Mouse (Mus musculus): Measurements from ENCODE around the gene Shank2.

The Shank2 gene

DNA sequence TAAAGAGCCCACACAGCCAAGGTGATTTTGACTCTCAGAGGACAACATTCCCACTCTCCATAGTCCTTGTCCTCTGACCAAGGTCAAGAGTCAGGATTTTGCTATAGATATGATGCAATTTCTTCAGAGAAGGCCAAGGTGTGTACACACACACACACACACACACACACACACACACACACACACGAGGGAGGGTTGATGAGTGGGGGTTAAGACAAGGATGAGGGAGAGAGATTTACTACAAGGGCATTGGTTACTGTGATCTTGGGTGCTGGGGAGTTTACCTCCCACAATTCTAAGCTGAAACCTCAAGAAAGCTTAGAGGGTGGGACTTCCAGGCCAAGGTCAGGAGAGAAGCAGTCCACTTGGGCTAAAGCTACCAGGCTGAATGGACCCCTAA lies 104.2 kb downstream of the Shank2 start:
- peak; percentile 6 for DNase-seq (ENCODE audit: low read depth, low spot score)

DNA sequence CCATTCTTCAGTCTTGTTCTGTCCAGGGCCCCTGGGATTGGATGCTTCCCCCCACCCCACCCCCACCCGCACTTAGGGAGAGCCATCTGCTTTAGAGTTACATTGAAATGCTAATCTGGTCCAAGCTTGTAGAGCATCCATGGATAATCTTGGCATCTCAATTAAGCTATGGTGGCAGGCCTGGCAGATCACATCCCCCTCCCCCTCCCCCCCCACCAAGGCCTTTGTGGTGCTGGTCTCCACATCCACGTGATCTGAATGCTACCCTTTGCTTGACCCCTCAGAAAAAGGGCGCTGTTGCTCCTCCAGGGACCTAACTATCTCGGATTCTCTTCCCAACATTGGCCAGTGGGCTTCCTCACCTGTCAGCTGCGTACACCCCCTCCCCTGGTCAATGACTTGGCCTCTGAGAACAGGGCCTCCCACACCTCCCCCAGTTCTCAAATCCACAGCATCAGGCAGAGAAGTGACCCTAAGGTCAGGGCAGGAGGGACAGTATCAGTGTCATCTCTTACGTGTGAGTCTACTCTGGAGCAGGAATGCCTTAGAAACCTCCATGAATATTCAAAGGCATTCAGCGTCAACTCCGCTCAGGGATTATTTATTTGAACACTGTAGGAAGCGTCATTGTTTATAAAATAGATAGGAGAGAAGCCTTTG lies 104.8 kb downstream of the Shank2 start:
- DNase-seq (ENCODE audit: low read depth, low spot score), result peak; percentile 58

DNA sequence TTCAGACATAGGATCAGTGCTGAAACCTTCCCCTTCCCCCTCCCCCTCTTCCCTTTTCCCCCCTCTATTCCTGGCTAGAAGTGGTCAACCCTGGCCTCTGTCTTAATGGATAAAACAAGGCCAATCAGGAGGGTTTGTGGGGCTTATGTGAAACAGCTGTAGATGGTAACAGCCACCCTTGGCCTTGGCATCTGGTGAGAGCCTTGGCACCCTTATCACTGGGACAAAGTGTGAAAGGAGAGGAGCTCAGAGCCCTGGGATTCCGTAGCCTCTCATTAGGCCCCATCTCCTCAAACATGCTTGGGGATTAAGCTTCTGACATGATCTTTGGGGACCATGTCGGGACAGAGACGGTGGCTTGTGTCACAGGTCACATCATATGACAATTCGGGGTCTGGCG lies 106.4 kb downstream of the Shank2 start:
- DNase-seq (ENCODE audit: low read depth, low spot score), result no peak

DNA sequence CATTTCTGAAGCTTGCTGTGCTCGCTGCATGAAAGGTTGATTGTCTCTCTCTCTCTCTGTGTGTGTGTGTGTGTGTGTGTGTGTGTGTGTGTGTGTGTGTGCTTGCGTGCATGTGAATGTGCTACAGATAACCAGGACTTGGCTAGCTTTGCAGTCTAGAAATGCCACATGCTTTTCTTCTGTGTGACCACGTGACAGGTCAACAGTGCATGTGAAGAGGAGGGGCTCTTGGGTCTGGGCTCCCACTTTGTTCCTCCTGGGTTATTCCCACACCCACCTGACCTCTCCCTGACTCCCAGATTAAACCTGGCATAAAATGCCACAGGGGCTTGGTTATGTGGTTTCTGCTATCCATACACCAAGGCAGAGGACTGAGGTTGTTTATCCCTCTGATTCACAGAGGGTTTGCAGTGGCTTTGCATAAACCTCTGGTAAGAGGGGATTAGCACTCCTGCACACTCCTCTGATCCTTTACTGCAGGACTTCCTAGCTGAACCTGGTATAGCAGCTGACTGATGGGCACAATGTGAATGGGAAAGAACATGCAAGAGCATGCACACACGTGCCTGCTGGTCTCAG lies 109.4 kb downstream of the Shank2 start:
- no peak for DNase-seq (ENCODE audit: low read depth, low spot score)

DNA sequence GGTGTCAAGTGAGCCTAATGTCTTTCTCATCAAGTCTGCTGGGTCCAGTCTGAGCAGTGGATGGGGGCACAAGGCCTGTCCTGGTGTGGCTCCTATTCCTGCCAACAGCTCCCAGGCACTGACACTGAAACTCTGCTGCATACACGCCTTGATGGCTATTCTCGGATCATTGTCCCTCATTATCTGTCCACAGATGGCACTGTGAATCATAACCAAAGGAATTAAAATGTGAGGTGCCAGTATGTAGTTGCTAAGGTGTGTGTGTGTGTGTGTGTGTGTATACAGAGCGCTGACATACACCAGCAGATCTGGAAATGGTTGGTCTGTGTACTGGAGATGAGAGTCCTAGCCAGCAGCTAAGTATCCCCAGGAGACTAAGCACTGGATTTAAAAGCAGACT lies 110.3 kb downstream of the Shank2 start:
- DNase-seq (ENCODE audit: low read depth, low spot score), result no peak

DNA sequence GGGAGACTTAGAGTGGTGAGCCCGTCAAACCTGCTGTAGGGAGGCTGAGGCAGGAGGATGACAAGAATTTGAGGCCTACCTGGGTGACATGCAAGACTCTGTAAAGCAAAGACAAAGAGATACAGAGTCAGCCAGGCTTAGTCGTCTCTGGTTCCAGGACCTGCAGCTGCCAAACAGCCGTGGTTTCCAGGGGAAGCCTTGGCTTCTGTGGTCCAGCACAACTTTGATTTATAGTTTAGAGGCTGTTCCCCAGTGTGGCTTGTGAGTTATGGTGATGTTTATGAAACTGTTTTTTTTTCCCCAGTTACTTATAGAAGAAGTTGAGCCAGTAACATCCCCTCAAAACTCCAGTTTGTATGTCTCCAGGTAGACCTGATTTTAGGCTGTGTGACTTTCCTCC lies 112.5 kb downstream of the Shank2 start:
- DNase-seq (ENCODE audit: low read depth, low spot score), result no peak

DNA sequence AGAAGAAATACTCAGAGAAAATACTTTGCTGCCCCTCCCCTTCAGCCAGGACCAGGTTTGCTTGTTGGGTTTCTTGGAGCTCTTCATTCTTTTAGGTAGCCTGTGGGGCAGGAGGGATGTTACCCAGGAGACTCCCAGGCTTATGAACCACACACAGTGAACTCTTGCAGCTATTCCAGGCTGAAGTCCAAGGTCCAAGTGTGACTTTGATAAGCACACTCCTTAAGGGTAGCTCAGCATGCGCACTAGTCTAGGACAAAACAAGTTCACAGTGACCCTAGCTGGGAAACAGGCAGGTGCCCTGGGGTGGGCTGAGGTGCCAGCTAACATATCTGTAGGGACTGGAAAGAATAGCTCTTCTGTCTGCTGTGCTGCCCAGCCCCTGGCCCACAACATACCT lies 117.8 kb downstream of the Shank2 start:
- no peak for DNase-seq (ENCODE audit: low read depth, low spot score)

DNA sequence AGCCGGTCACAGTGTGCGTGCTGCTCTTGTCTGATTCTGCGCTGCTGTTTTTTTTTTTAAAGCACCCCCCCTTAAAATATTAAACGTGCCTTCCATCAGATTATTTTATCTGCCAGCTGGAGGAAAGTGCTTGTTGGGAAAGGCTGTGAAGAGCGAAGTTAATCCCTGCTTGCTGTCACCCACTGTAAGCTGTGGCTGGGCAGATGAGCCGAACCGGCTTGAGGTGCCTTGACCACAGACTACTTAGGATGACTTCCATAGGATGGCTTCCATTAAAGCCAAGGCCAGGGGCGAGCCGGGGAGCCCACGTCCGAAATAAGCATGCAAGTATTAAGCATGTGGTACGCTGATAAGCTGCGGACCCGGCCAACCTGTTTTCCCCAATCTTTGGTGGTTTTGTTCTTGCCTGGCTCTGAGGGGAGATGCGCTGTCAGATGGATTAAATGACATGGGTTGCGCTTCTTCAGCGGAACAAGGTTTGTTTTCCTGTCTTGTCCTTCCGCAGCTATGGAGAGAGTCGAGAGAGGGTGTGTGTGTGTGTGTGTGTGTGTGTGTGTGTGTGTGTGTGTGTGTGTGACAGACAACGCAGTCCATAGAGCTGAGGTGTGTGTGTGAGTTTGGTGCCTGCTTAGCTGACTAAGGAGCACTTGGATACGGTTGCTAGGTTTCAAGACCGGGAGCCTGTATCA lies 131.1 kb downstream of the Shank2 start:
- no peak for DNase-seq (ENCODE audit: low read depth, low spot score)

DNA sequence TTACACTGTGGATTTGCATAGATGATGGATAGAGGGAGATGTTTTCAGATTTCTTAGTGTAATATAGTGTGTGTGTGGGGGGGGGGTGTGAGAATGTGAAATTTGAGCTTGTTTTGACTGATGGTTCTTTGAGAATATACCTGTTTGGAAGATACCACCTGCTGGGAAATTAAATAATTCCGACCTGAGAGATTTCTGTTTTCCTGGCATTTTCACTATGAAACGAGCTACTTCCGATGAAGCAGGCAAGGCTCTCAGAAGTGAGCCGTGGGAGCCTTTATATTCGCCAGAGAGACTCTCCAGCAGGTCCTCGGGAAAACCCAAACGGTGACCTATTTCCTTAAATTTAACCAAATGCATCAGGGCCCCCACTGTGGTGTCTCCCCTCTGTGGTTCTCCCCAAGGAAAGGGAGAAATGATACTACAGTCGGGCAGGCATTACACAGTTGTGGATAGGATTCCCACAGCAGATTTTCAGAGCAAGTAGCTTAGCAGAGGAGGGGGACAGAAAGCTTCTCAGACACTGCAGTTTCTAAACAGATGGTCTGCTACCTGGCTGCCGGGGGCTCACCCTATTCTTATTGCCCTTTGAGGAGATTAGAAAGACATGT lies 131.8 kb downstream of the Shank2 start:
- DNase-seq (ENCODE audit: low read depth, low spot score), result no peak

DNA sequence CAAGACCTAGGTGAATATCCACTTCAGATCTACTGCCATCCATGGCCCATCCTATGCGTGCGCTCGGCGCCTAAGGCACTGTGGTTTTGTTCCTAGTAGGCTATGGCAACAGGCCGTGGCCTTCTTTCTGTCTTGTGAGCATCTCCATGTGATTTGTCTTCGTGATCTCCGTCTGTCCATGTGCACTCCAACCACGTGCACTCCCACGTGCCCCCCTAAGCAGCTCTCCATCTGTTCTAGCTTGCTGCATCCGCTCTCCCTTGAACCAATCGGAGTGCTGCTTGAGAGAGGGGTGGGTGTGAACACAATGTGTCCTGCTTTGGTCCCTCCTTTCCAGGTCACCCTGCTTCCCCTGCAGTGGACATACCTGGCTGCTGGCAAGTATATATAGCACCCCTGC lies 133.0 kb downstream of the Shank2 start:
- DNase-seq (ENCODE audit: low read depth, low spot score), result no peak

DNA sequence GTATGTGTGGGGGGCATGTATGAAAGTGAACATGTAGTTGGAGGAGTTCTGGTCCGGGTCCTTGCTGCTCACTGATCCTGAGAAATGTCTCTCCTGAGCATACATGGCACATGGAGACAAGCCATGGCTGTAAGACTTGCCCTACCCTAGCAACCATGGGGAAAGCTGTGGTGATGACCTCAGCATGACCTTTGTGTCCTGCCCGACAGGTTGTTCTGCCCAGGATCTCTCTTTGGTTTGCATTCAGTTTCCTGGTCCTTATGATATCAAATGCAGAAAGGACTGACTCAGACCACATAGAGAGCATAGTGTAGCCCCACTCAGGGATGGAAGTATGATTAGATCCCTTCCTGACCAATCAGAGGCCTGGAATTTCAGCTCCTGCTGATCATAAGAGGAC lies 136.1 kb downstream of the Shank2 start:
- DNase-seq (ENCODE audit: low read depth, low spot score), result no peak

DNA sequence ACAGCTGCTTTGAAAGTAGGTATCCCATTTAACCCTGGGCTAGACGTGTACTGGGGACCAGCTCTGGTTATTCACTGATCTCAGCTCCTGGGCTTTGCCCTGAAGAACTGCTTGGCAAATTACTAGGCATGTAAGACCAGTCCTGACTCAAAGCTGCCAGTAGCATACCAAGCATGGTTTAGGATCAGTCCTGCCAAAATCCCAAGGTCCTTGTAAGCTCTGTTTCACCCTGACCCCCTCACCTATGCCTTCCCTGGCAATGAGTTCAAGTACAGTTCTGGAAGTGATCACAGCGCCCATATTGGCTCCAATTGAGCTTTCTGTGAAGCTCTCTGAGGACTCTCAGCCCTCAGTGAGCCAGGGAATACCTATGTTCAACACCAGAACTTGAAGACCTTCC lies 136.7 kb downstream of the Shank2 start:
- no peak for DNase-seq (ENCODE audit: low read depth, low spot score)

DNA sequence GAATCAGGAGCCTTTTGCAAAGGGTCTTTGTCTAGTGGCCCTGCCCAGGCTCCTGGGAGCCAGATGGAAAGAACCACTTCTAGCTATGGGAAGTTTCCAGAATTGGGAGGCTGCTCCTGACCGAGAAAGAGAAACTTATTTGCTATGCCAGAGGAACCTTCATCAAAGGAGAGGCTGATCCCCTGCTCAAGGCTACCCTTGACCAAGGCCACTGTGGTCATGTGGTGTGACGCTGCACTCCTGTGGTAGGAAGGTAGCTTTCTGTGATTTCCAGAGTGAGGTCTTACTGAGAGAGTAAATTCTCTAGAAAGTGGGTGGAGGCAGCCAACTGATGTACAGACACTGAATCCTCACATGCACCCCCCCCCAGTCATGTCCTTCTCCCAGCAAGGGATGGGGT lies 138.0 kb downstream of the Shank2 start:
- no peak for DNase-seq (ENCODE audit: low read depth, low spot score)

DNA sequence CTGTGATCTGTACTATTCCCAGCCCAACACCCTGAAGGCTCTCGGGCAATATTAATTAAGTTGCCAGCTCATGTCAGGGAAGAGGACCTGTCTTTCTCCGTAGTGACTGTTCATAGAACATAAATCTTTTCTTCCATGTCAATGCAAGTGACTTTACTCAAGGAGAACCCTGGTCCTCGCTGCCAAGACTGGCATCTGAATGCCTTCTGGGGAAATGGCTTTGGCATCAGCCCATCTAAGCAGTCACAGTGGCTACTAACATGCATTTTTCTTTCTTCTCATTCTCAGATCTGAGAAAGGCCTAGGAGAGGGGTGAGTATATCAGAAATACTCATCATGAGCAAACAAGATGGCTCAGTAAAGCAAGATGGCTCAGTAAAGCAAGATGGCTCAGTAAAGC lies 138.7 kb downstream of the Shank2 start:
- no peak for DNase-seq (ENCODE audit: low read depth, low spot score)

DNA sequence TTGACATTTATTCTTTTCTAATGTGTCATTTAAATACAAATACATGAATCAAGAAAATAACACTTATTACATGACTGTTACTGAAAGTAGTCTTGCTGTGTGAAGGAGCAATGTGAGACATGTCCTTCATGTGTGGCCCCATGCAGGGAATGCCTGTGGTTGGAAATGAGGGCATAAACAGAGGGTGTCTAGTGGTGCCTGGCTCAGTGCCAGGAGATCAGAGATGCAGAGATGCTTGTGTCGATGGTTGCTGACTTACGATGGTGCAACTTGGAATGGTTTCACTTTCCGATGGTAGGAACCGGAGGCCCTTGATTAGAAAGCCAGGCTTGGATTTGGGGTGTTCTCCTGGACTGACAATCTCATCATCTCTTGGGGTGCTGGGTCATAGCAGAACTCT lies 140.3 kb downstream of the Shank2 start:
- DNase-seq (ENCODE audit: low read depth, low spot score), result no peak

DNA sequence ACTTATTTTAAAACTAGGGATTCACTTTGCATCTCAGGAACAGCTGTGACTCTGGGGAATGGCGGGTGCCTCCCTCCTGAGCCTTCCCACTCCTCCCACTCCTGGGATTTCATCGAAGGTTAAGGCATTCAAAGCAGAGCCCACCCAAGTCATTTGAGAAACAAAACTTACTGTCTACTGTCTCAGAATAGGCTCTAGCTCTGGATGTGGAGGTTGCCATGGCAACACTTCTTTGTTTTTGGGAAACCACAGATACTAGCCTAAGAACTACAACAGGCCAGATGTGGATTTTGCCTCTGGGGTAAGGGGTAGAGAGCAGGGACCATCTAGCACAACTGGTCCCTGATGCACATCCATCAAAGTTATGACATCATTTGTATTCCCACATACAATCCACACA lies 142.2 kb downstream of the Shank2 start:
- peak; percentile 24 for DNase-seq (ENCODE audit: low read depth, low spot score)

DNA sequence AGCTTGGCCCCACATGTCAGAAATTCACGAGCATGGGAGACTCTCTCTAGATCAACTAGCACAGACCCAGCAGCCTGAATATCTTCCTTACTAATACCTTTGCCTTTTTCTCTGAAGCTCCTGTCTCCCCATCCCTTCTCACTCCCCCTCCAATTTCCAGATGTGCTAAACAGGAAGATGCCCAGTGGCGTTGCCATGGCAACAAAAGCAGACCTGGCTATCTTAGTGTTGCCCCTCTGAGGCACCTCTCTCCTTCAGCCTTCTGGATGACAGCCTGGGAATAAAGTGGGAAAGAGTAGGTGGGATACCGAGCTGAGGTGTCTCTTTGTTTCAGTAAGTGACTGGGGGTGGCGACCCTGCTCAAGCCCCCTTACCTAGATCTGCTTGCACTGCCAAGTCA lies 146.4 kb downstream of the Shank2 start:
- DNase-seq (ENCODE audit: low read depth, low spot score), result peak; percentile 3

DNA sequence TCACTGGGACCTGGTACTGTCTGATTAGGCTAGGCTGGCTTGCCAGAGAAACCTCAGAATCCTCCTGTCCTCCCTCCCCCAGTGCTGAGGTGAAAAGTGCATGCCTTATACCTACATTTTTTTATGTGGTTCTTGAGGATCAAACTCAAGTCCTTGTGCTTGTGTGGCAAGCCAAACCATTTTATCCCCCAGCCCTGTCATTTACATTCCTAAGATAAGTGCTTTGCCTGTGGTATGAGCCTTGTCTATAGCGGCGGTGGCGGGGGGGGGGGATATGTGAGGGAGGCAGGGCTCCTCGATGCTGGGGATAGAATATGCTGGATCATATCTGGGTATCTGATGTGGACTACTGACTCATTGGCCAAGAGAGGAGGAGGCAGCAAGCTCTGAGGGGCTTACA lies 151.4 kb downstream of the Shank2 start:
- no peak for DNase-seq (ENCODE audit: low read depth, low spot score)

DNA sequence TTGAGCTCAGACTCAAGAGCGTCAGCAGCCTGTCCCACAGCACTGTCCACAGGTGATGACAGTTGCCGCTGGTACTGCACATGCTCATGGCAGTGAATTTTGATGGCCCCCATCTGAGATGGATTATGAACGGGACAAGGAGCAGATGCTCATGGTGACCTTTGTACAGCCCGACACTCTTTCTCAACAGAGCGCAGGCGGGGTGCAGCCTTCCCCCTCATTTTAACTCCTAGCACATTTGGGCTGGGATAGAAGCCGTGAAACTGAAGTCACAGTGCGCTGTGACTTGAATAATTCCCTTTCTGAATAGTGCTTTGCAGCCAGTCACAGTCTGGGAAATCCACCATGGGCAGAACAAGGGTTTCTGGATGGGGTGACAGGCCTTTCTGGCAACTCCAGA lies 152.0 kb downstream of the Shank2 start:
- no peak for DNase-seq (ENCODE audit: low read depth, low spot score)

DNA sequence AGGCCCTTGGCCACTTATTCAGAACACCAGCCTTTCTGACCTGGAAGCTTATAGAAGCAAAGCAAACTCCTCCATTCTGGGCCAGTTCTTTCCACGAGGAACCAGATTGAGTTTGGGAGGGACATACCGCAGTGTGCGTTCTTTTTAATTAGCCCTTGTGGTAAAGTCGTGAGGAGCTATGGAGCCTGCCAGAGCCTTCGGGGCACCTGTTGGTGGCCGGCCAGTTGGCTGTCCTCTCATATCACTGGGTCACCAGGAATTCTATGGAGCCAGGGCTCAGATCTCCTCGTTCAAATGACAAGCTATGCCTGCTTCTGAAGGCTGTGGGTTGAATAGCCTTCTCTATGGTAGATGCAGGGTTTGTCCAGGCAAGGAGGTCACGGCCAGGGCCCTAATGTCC lies 156.2 kb downstream of the Shank2 start:
- DNase-seq (ENCODE audit: low read depth, low spot score), result no peak

DNA sequence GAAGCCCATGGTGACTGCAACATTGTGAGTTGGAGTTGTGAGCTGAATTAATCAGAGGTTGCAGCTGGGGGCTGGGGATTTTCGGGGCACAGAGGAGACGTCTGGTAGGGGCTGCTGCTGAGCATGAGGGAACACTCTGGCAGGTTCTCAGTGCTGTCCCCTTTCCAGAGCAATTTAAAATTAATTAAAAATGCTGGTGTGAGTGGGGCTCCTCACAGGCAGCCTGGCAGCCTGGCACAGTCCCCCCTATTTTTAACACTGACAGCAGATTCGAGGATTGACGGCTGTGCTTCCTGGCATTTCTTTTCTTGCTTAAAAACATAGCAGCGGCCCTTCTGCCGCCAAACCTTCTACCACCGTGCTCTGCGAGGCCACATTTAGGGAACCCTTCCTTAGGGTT lies 157.8 kb downstream of the Shank2 start:
- no peak for DNase-seq (ENCODE audit: low read depth, low spot score)

DNA sequence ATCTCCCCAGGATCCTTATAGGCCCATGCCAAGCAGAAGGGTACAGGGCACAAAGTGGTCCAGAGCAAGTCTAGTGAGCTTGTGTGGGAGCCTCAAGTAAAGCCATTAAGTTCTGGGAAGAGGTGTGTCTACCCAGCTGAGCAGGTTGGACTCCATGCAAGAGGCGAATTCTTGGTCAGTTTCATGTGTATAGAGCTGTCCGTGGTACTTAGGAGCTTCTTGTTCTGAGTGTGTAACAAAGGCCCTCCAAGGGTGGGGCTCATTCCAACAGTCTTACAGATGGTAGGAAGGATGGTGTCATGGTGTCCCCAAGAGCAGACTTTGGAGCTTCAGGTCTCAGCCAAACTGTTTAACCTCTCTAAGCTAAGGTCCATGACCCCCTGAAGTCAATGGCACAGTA lies 158.3 kb downstream of the Shank2 start:
- peak; percentile 51 for DNase-seq (ENCODE audit: low read depth, low spot score)

DNA sequence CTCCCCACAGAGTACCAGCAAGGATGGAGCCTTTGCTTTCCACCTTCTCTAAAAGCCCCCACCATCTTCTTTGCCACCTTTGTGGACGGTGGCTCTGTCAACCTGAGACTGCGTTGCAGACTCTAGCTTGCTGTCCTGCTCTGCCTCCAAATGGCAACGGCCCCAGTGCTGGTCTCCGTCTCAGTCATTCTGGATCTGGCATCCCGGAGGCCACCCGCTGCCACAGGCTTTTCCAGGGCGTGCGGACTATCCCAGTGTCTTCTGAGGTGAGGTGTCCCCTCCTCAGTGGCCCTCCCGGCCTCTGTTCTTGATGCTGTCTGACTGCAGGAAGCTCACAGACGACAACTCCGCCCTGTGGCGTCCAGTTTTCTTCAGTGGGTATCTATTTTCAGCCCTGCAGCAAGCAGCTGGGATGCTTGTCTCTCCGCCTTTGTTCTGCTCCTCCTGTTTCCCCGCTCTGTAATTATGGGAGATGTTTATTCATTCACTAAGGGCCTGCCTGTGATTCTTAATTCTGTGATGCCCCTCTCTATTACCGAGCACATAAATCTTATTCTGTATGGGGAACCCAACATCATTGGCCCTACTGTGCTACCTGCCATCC lies 159.0 kb downstream of the Shank2 start:
- DNase-seq (ENCODE audit: low read depth, low spot score), result no peak
